Mouse (Mus musculus): ENCODE data around the gene Zdhhc7. TPM values are rescaled to one million over a fixed set of nuclear protein-coding genes. Genes with fewer than 3 reads are reported as not detected.
A peak's percentile ranks its signal among the peaks of the same experiment; 100 is the strongest.

Zdhhc7 gene
- total and polyA plus RNA-seq, 2 experiments from 2014 or later: 35.2 to 86.8 TPM

- Histone ChIP-seq H3K4me1 (ENCODE audit: control insufficient read depth, insufficient read depth) (no peaks in the 10 kb centered on the region), H3K9me3 (replicated peaks; ENCODE audit: control insufficient read depth, low read length) (no peaks in the 10 kb centered on the region), H3K4me3 (ENCODE audit: low read depth, low read length) (no peak overlapping the region), H3K27me3 (ENCODE audit: control insufficient read depth, insufficient read depth, low read length) (0 out of 2 replicates have a peak, but pooled peaks cover 4% of the 10 kb centered on the region), H3K9ac (replicated peaks; ENCODE audit: low read depth, low read length) (no peak overlapping the region), H3K36me3 (replicated peaks; ENCODE audit: control insufficient read depth, insufficient read depth, low read length) (peaks cover 29% of the 10 kb centered on the region), H3K4me2 (ENCODE audit: low read depth, low read length) (no peak overlapping the region), H3K27ac (ENCODE audit: low read depth) (no peak overlapping the region)
- TF ChIP-seq EP300 (IDR thresholded peaks at IDR 0.05; ENCODE audit: low read depth) (no peak), CTCF (IDR thresholded peaks at IDR 0.05; ENCODE audit: low read depth) (peak; percentile 80)
- WGBS: 13% methylated on average over 10 of the region's 10 CpGs
- DNase-seq (ENCODE audit: low spot score) (peak; percentile 68), ATAC-seq (ENCODE audit: insufficient read depth, low read depth) (peak; percentile 56)
Observed at GRCm38 (mm10) chr8:120078080-120078479, 23.2 kb downstream of the Zdhhc7 start.

GRCm38 (mm10) chr8:120075347-120075746 is 25.9 kb downstream of the Zdhhc7 start:
- Histone ChIP-seq H3K4me1 (ENCODE audit: control insufficient read depth, insufficient read depth) (no peaks in the 10 kb centered on the region), H3K27ac (ENCODE audit: low read depth) (no peak overlapping the region), H3K4me2 (ENCODE audit: low read depth, low read length) (no peak overlapping the region), H3K9ac (replicated peaks; ENCODE audit: low read depth, low read length) (no peak overlapping the region), H3K9me3 (replicated peaks; ENCODE audit: control insufficient read depth, low read length) (no peaks in the 10 kb centered on the region), H3K36me3 (replicated peaks; ENCODE audit: control insufficient read depth, insufficient read depth, low read length) (0 out of 2 replicates have a peak, but pooled peaks cover 2% of the 10 kb centered on the region), H3K4me3 (ENCODE audit: low read depth, low read length) (no peak overlapping the region), H3K27me3 (ENCODE audit: control insufficient read depth, insufficient read depth, low read length) (0 out of 2 replicates have a peak, but pooled peaks cover 4% of the 10 kb centered on the region)
- 62% methylated on average over 6 of the region's 6 CpGs for WGBS
- ATAC-seq (ENCODE audit: insufficient read depth, low read depth) (no peak), DNase-seq (ENCODE audit: low spot score) (no peak)
- TF ChIP-seq CTCF (IDR thresholded peaks at IDR 0.05; ENCODE audit: low read depth) (no peak), EP300 (IDR thresholded peaks at IDR 0.05; ENCODE audit: low read depth) (no peak)

GRCm38 (mm10) chr8:120074516-120074915 is 26.8 kb downstream of the Zdhhc7 start:
- no peak overlapping the region for H3K27ac ChIP-seq (ENCODE audit: low read depth)
- TF ChIP-seq EP300 (IDR thresholded peaks at IDR 0.05; ENCODE audit: low read depth): no peak
- TF ChIP-seq CTCF (IDR thresholded peaks at IDR 0.05; ENCODE audit: low read depth): no peak
- DNase-seq (ENCODE audit: low spot score): no peak
- 75% methylated on average over 6 of the region's 6 CpGs for WGBS
- no peak overlapping the region for H3K9ac ChIP-seq (replicated peaks; ENCODE audit: low read depth, low read length)
- no peaks in the 10 kb centered on the region for H3K4me1 ChIP-seq (ENCODE audit: control insufficient read depth, insufficient read depth)
- H3K4me3 ChIP-seq (ENCODE audit: low read depth, low read length): no peak overlapping the region
- H3K27me3 ChIP-seq (ENCODE audit: control insufficient read depth, insufficient read depth, low read length): 0 out of 2 replicates have a peak, but pooled peaks cover 4% of the 10 kb centered on the region
- no peaks in the 10 kb centered on the region for H3K36me3 ChIP-seq (replicated peaks; ENCODE audit: control insufficient read depth, insufficient read depth, low read length)
- no peak overlapping the region for H3K4me2 ChIP-seq (ENCODE audit: low read depth, low read length)
- no peaks in the 10 kb centered on the region for H3K9me3 ChIP-seq (replicated peaks; ENCODE audit: control insufficient read depth, low read length)
- ATAC-seq (ENCODE audit: insufficient read depth, low read depth): no peak

GRCm38 (mm10) chr8:120072827-120073226 is 28.5 kb downstream of the Zdhhc7 start:
- Histone ChIP-seq H3K4me3 (ENCODE audit: low read depth, low read length) (no peak overlapping the region), H3K36me3 (replicated peaks; ENCODE audit: control insufficient read depth, insufficient read depth, low read length) (no peaks in the 10 kb centered on the region), H3K9me3 (replicated peaks; ENCODE audit: control insufficient read depth, low read length) (no peaks in the 10 kb centered on the region), H3K27me3 (ENCODE audit: control insufficient read depth, insufficient read depth, low read length) (0 out of 2 replicates have a peak, but pooled peaks cover 4% of the 10 kb centered on the region), H3K4me2 (ENCODE audit: low read depth, low read length) (no peak overlapping the region), H3K4me1 (ENCODE audit: control insufficient read depth, insufficient read depth) (no peaks in the 10 kb centered on the region), H3K27ac (ENCODE audit: low read depth) (no peak overlapping the region), H3K9ac (replicated peaks; ENCODE audit: low read depth, low read length) (no peak overlapping the region)
- DNase-seq (ENCODE audit: low spot score) (no peak), ATAC-seq (ENCODE audit: insufficient read depth, low read depth) (no peak)
- TF ChIP-seq EP300 (IDR thresholded peaks at IDR 0.05; ENCODE audit: low read depth): no peak
- WGBS: 84% methylated on average over 8 of the region's 8 CpGs

DNA sequence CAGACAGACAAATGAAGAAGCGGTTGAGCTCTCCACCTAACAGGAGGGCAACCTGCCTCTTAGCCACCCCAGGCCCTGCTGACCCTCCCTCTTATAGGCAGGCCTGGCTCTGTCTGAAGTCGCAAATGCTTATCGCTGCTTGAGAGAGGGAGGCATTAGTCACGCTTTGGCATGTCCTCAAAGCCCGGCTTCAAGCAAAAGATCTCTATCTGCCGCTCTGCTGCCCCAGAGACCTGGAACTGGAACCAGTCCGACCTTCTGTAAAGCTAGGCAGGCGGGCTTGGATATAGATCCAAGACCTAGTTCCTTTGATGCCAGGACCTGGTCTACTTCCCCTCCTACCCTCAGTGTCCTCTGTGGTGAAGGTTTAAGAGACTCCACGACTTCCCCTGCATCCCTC is 29.0 kb downstream of the Zdhhc7 start:
- no peak overlapping the region for H3K4me3 ChIP-seq (ENCODE audit: low read depth, low read length)
- ATAC-seq (ENCODE audit: insufficient read depth, low read depth) (no peak), DNase-seq (ENCODE audit: low spot score) (no peak)
- H3K27ac ChIP-seq (ENCODE audit: low read depth): no peak overlapping the region
- no peak overlapping the region for H3K9ac ChIP-seq (replicated peaks; ENCODE audit: low read depth, low read length)
- H3K36me3 ChIP-seq (replicated peaks; ENCODE audit: control insufficient read depth, insufficient read depth, low read length): no peaks in the 10 kb centered on the region
- WGBS: 67% methylated on average over 9 of the region's 9 CpGs
- no peaks in the 10 kb centered on the region for H3K4me1 ChIP-seq (ENCODE audit: control insufficient read depth, insufficient read depth)
- TF ChIP-seq CTCF (IDR thresholded peaks at IDR 0.05; ENCODE audit: low read depth) (no peak), EP300 (IDR thresholded peaks at IDR 0.05; ENCODE audit: low read depth) (no peak)
- H3K4me2 ChIP-seq (ENCODE audit: low read depth, low read length): no peak overlapping the region
- no peaks in the 10 kb centered on the region for H3K9me3 ChIP-seq (replicated peaks; ENCODE audit: control insufficient read depth, low read length)
- H3K27me3 ChIP-seq (ENCODE audit: control insufficient read depth, insufficient read depth, low read length): 0 out of 2 replicates have a peak, but pooled peaks cover 4% of the 10 kb centered on the region

DNA sequence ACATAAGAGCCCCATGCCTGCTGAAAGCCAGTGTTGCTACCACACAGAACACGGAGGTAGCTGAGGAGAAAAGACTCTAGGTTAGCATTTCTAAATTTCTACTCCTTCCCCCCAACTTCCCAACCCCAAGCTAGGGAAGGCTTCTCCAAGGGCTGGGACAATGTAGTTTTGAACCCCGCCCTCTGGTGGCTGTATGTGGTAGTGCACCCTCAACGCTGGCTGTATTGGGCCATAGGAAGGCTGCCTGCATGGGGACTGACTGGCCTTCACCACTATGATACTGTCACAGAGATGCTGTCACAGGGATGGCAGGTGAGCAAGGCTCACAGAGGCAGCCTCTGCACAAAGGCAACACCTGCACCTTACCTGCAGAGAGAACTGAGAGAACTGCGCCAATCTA is 29.6 kb downstream of the Zdhhc7 start:
- DNase-seq (ENCODE audit: low spot score) (peak; percentile 66), ATAC-seq (ENCODE audit: insufficient read depth, low read depth) (peak; percentile 77)
- Histone ChIP-seq H3K27ac (ENCODE audit: low read depth) (no peak overlapping the region), H3K4me2 (ENCODE audit: low read depth, low read length) (no peak overlapping the region), H3K9me3 (replicated peaks; ENCODE audit: control insufficient read depth, low read length) (no peaks in the 10 kb centered on the region), H3K4me1 (ENCODE audit: control insufficient read depth, insufficient read depth) (no peaks in the 10 kb centered on the region), H3K36me3 (replicated peaks; ENCODE audit: control insufficient read depth, insufficient read depth, low read length) (no peaks in the 10 kb centered on the region), H3K9ac (replicated peaks; ENCODE audit: low read depth, low read length) (no peak overlapping the region), H3K27me3 (ENCODE audit: control insufficient read depth, insufficient read depth, low read length) (0 out of 2 replicates have a peak, but pooled peaks cover 4% of the 10 kb centered on the region), H3K4me3 (ENCODE audit: low read depth, low read length) (no peak overlapping the region)
- no peak for TF ChIP-seq EP300 (IDR thresholded peaks at IDR 0.05; ENCODE audit: low read depth)
- peak; percentile 91 for TF ChIP-seq CTCF (IDR thresholded peaks at IDR 0.05; ENCODE audit: low read depth)
- 29% methylated on average over 4 of the region's 4 CpGs for WGBS

Data from heart, postnatal 0 days (tissue).